Mouse (Mus musculus): Measurements from ENCODE around the gene Ube2l6. TPM values are rescaled to one million over a fixed set of nuclear protein-coding genes. Genes with fewer than 3 reads are reported as not detected.

The Ube2l6 gene
- polyA plus RNA-seq, 1 experiment from 2014 or later: 18.6 TPM

- no peak overlapping the region for H3K4me2 ChIP-seq (replicated peaks)
- H3K4me3 ChIP-seq (replicated peaks; ENCODE audit: low read length): no peak overlapping the region
- no peaks in the 10 kb centered on the region for H3K9me3 ChIP-seq (ENCODE audit: control insufficient read depth, low read length)
- ATAC-seq (ENCODE audit: low FRiP score) (no peak), DNase-seq (ENCODE audit: low spot score) (no peak)
- H3K27ac ChIP-seq: no peak overlapping the region
- H3K36me3 ChIP-seq (replicated peaks; ENCODE audit: control insufficient read depth, insufficient read depth): no peaks in the 10 kb centered on the region
- peaks cover 3% of the 10 kb centered on the region; the same call in 1 of the 2 replicates for H3K27me3 ChIP-seq (ENCODE audit: control insufficient read depth, insufficient read depth, low read length)
- 57% methylated on average over 2 of the region's 2 CpGs for WGBS
- H3K4me1 ChIP-seq (replicated peaks; ENCODE audit: control insufficient read depth, insufficient read depth, low read length): 0 out of 2 replicates have a peak, but pooled peaks cover 5% of the 10 kb centered on the region
- no peak overlapping the region for H3K9ac ChIP-seq
These were observed 24.6 kb downstream of the Ube2l6 start for GRCm38 (mm10) chr2:84823237-84823636.

GRCm38 (mm10) chr2:84826488-84827282 lies 28.1 kb downstream of the Ube2l6 start, which contains the start of gene Timm10:
Timm10 (plus strand) TSS chr2:84826997.
- H3K36me3 ChIP-seq (replicated peaks; ENCODE audit: control insufficient read depth, insufficient read depth): peaks cover 17% of the 10 kb centered on the region
- H3K4me1 ChIP-seq (replicated peaks; ENCODE audit: control insufficient read depth, insufficient read depth, low read length): 0 out of 2 replicates have a peak, but pooled peaks cover 5% of the 10 kb centered on the region
- no peaks in the 10 kb centered on the region for H3K27me3 ChIP-seq (ENCODE audit: control insufficient read depth, insufficient read depth, low read length)
- WGBS: under 1% methylated on average over 34 of the region's 34 CpGs
- peak within 1 kb of the TSS; percentile 76 for H3K9ac ChIP-seq
- H3K4me2 ChIP-seq (replicated peaks): peak within 1 kb of the TSS; percentile 95
- ATAC-seq (ENCODE audit: low FRiP score) (peak; percentile 94), DNase-seq (ENCODE audit: low spot score) (peak; percentile 94)
- H3K27ac ChIP-seq: peak within 1 kb of the TSS; percentile 61
- no peaks in the 10 kb centered on the region for H3K9me3 ChIP-seq (ENCODE audit: control insufficient read depth, low read length)
- H3K4me3 ChIP-seq (replicated peaks; ENCODE audit: low read length): peak within 1 kb of the TSS; percentile 67

- peak overlapping the region; percentile 95 for H3K4me2 ChIP-seq (replicated peaks)
- H3K4me1 ChIP-seq (replicated peaks; ENCODE audit: control insufficient read depth, insufficient read depth, low read length): 0 out of 2 replicates have a peak, but pooled peaks cover 5% of the 10 kb centered on the region
These were observed 28.8 kb downstream of the Ube2l6 start for GRCm38 (mm10) chr2:84827283-84827920.

GRCm38 (mm10) chr2:84831666-84832391 lies 33.2 kb downstream of the Ube2l6 start:
- Histone ChIP-seq H3K4me2 (replicated peaks) (no peak overlapping the region), H3K27ac (no peak overlapping the region), H3K9me3 (ENCODE audit: control insufficient read depth, low read length) (no peaks in the 10 kb centered on the region), H3K4me1 (replicated peaks; ENCODE audit: control insufficient read depth, insufficient read depth, low read length) (0 out of 2 replicates have a peak, but pooled peaks cover 5% of the 10 kb centered on the region), H3K9ac (no peak overlapping the region), H3K4me3 (replicated peaks; ENCODE audit: low read length) (no peak overlapping the region), H3K36me3 (replicated peaks; ENCODE audit: control insufficient read depth, insufficient read depth) (peaks cover 17% of the 10 kb centered on the region), H3K27me3 (ENCODE audit: control insufficient read depth, insufficient read depth, low read length) (no peaks in the 10 kb centered on the region; the same call in 1 of the 2 replicates)
- WGBS: 35% methylated on average over 10 of the region's 10 CpGs
- DNase-seq (ENCODE audit: low spot score) (peak; percentile 99), ATAC-seq (ENCODE audit: low FRiP score) (peak; percentile 73)

More at GRCm38 (mm10) chr2:84827283-84827920, 28.8 kb downstream of the Ube2l6 start:
- WGBS: under 1% methylated on average over 29 of the region's 29 CpGs
- Histone ChIP-seq H3K4me3 (replicated peaks; ENCODE audit: low read length) (peak overlapping the region; percentile 67), H3K9me3 (ENCODE audit: control insufficient read depth, low read length) (no peaks in the 10 kb centered on the region), H3K27me3 (ENCODE audit: control insufficient read depth, insufficient read depth, low read length) (no peaks in the 10 kb centered on the region), H3K36me3 (replicated peaks; ENCODE audit: control insufficient read depth, insufficient read depth) (peaks cover 17% of the 10 kb centered on the region), H3K9ac (peak overlapping the region; percentile 76), H3K27ac (no peak overlapping the region)
- no peak for DNase-seq (ENCODE audit: low spot score)
- ATAC-seq (ENCODE audit: low FRiP score): peak; percentile 15

GRCm38 (mm10) chr2:84837107-84837506 lies 38.5 kb downstream of the Ube2l6 start:
- Histone ChIP-seq H3K4me3 (replicated peaks; ENCODE audit: low read length) (no peak overlapping the region), H3K9me3 (ENCODE audit: control insufficient read depth, low read length) (no peaks in the 10 kb centered on the region), H3K9ac (no peak overlapping the region), H3K27ac (no peak overlapping the region), H3K36me3 (replicated peaks; ENCODE audit: control insufficient read depth, insufficient read depth) (no peaks in the 10 kb centered on the region), H3K4me1 (replicated peaks; ENCODE audit: control insufficient read depth, insufficient read depth, low read length) (peaks cover 8% of the 10 kb centered on the region; the same call in 1 of the 2 replicates), H3K27me3 (ENCODE audit: control insufficient read depth, insufficient read depth, low read length) (peaks cover 46% of the 10 kb centered on the region), H3K4me2 (replicated peaks) (no peak overlapping the region)
- DNase-seq (ENCODE audit: low spot score) (no peak), ATAC-seq (ENCODE audit: low FRiP score) (no peak)
- whole genome bisulfite sequencing: 74% methylated on average over 8 of the region's 8 CpGs

- no peak overlapping the region for H3K4me2 ChIP-seq (replicated peaks)
- no peak for ATAC-seq (ENCODE audit: low FRiP score)
- DNase-seq (ENCODE audit: low spot score): no peak
- WGBS: 35% methylated on average over 9 of the region's 9 CpGs
- H3K27ac ChIP-seq: no peak overlapping the region
- peaks cover 8% of the 10 kb centered on the region; the same call in 1 of the 2 replicates for H3K4me1 ChIP-seq (replicated peaks; ENCODE audit: control insufficient read depth, insufficient read depth, low read length)
- no peak overlapping the region for H3K9ac ChIP-seq
- H3K27me3 ChIP-seq (ENCODE audit: control insufficient read depth, insufficient read depth, low read length): peaks cover 46% of the 10 kb centered on the region
- H3K4me3 ChIP-seq (replicated peaks; ENCODE audit: low read length): no peak overlapping the region
- no peaks in the 10 kb centered on the region for H3K36me3 ChIP-seq (replicated peaks; ENCODE audit: control insufficient read depth, insufficient read depth)
- no peaks in the 10 kb centered on the region for H3K9me3 ChIP-seq (ENCODE audit: control insufficient read depth, low read length)
These were observed 39.4 kb downstream of the Ube2l6 start for GRCm38 (mm10) chr2:84837817-84838592.

GRCm38 (mm10) chr2:84838593-84838949 lies 39.9 kb downstream of the Ube2l6 start, which contains the start of gene Slc43a1:
Slc43a1 (plus strand) TSS chr2:84838850.
- no peak within 1 kb of the TSS for H3K27ac ChIP-seq
- DNase-seq (ENCODE audit: low spot score) (no peak), ATAC-seq (ENCODE audit: low FRiP score) (no peak)
- H3K9me3 ChIP-seq (ENCODE audit: control insufficient read depth, low read length): no peaks in the 10 kb centered on the region
- H3K27me3 ChIP-seq (ENCODE audit: control insufficient read depth, insufficient read depth, low read length): peaks cover 46% of the 10 kb centered on the region
- H3K9ac ChIP-seq: peak within 1 kb of the TSS; percentile 41
- 15% methylated on average over 10 of the region's 10 CpGs for WGBS
- peaks cover 8% of the 10 kb centered on the region; the same call in 1 of the 2 replicates for H3K4me1 ChIP-seq (replicated peaks; ENCODE audit: control insufficient read depth, insufficient read depth, low read length)
- peak within 1 kb of the TSS; percentile 93 for H3K4me2 ChIP-seq (replicated peaks)
- no peaks in the 10 kb centered on the region for H3K36me3 ChIP-seq (replicated peaks; ENCODE audit: control insufficient read depth, insufficient read depth)
- H3K4me3 ChIP-seq (replicated peaks; ENCODE audit: low read length): peak within 1 kb of the TSS; percentile 44
